Mouse (Mus musculus) hindbrain, postnatal 0 days (tissue): Measurements from ENCODE around the gene Cyth4. TPM values are rescaled to one million over a fixed set of nuclear protein-coding genes. Genes with fewer than 3 reads are reported as not detected.
A peak's percentile ranks its signal among the peaks of the same experiment; 100 is the strongest.

Experiments used
- ATAC-seq: fragments of 200-750 bp; cut with Nextera tagmentation; 2 replicates; pipeline ENCODE4 v1.8.0; 2017; ENCODE audit warnings: mild to moderate bottlenecking, moderate TSS enrichment, moderate library complexity
- DNase-seq: peaks from one replicate; pipeline ENCODE4 v3.0.0-alpha.2; 2015; ENCODE audit warnings: low spot score
- H3K27ac ChIP-seq: fragments of 300-500 bp; sonication (generic); 2 replicates; pipeline ENCODE4 v1.5.1; 2014; ENCODE audit warnings: mild to moderate bottlenecking
- H3K27me3 ChIP-seq: fragments of 300-500 bp; sonication (generic); 2 replicates; pipeline ENCODE4 v1.6.1; 2014; ENCODE audit warnings: low read length, mixed read lengths; ENCODE audit not compliant: insufficient read depth
- H3K36me3 ChIP-seq: fragments of 300-500 bp; sonication (generic); 2 replicates; pipeline ENCODE4 v1.6.1; 2014; ENCODE audit warnings: low read length, mixed read lengths; ENCODE audit not compliant: insufficient read depth
- H3K4me1 ChIP-seq: fragments of 300-500 bp; sonication (generic); 2 replicates; pipeline ENCODE4 v1.6.1; 2014; ENCODE audit warnings: antibody characterized with exemption, low read length, mixed read lengths; ENCODE audit not compliant: insufficient read depth
- H3K4me2 ChIP-seq: fragments of 300-500 bp; sonication (generic); 2 replicates; pipeline ENCODE4 v1.6.1; 2014; ENCODE audit warnings: low read depth, mild to moderate bottlenecking, low read length, moderate library complexity, mixed read lengths
- H3K4me3 ChIP-seq: fragments of 300-500 bp; sonication (generic); 2 replicates; pipeline ENCODE4 v1.5.1; 2014; ENCODE audit warnings: low read length
- H3K9ac ChIP-seq: fragments of 300-500 bp; sonication (generic); replicated peaks from 2 replicates; pipeline ENCODE4 v1.6.1; 2014; ENCODE audit warnings: mild to moderate bottlenecking, low read length, moderate library complexity, mixed read lengths
- H3K9me3 ChIP-seq: fragments of 300-500 bp; sonication (generic); 2 replicates; pipeline ENCODE4 v1.6.1; 2016; ENCODE audit warnings: low read length, mixed read lengths
- CTCF ChIP-seq: IDR thresholded peaks from 2 replicates; pipeline ENCODE4 v1.5.1; 2016; ENCODE audit warnings: antibody characterized with exemption, control low read depth, low read depth
- WGBS: fragments of 180-500 bp; shearing (Covaris S2); extraction: QIAGEN DNeasy Blood & Tissue Kit; methylation state at CpG from one replicate; pipeline ENCODE4 v1.1.7; 2014; 5-methylcytosine and 5-hydroxymethylcytosine counted together
- polyA plus RNA-seq: library from polyadenylated mRNA; unstranded; fragments of >200 nt; fragmentation: Nextera tagmentation; extraction: Ambion mirVana; gene quantifications from 2 replicates; pipeline ENCODE4 v1.2.1, GENCODE M21; 2015
- total RNA-seq: library from RNA; depleted of rRNA; stranded (reverse); fragments of >200 nt; gene quantifications from 2 replicates; pipeline ENCODE4 v1.2.3, GENCODE M21; 2014

The Cyth4 gene
- total and polyA plus RNA-seq, 2 experiments from 2014 or later = 5.7 to 6.8 TPM

DNA sequence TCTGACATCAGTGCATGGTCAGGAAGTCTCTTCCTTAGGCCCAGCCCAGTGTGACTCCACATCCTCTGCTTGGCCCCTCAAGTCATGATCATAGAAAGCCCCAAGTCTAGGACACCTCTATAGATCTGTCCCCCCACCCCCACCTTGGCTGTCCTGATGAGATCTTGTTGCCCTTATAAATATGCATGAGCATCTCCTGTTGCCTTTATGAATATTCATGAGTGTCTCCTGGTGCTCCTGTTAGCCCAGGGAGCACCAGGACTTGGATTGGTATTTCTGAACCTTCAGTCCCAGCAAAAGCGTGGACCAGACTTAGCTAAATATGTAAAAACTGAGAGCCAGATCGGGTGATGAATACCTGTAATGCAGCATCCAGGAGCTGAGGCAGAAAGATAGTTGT is 35.5 kb downstream of the Cyth4 start:
- ATAC-seq (no peak), DNase-seq (no peak)
- 51% methylated on average over 2 of the region's 2 CpGs for WGBS
- H3K36me3 ChIP-seq = no peaks in the 10 kb centered on the region
- no peak overlapping the region for H3K9ac ChIP-seq
- no peak overlapping the region for H3K27ac ChIP-seq
- no peak for TF ChIP-seq CTCF
- H3K9me3 ChIP-seq = no peaks in the 10 kb centered on the region
- H3K4me2 ChIP-seq = no peak overlapping the region
- no peak overlapping the region for H3K4me3 ChIP-seq
- peaks cover 28% of the 10 kb centered on the region; the same call in 1 of the 2 replicates for H3K4me1 ChIP-seq
- no peaks in the 10 kb centered on the region for H3K27me3 ChIP-seq

DNA sequence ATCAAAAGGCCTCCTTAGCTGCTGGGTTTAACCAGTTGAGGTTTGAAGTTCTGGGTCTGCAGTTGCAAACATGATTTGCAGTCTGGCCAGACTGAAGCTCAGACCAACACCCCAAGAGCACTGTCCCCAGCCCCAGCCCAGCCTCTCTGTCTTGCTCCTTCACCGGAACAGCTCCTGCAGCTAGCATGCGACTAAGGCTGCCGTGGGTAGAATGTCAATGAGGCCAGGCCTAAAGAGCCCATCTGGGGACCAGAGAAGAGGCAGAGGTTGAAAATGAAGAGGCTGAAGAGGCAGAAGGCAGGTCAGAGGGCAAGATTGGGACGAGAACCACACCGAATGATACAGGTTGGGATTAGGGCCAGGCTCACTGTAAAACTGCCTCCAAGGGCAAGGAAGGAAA is 36.6 kb downstream of the Cyth4 start:
- H3K36me3 ChIP-seq = no peaks in the 10 kb centered on the region
- TF ChIP-seq CTCF = no peak
- H3K9ac ChIP-seq = no peak overlapping the region
- H3K9me3 ChIP-seq = no peaks in the 10 kb centered on the region
- peak; percentile 22; the same call in 1 of the 2 replicates for ATAC-seq
- no peak overlapping the region for H3K4me2 ChIP-seq
- H3K27me3 ChIP-seq = no peaks in the 10 kb centered on the region
- 24% methylated on average over 5 of the region's 5 CpGs for WGBS
- DNase-seq = peak; percentile 68
- H3K4me1 ChIP-seq = peaks cover 29% of the 10 kb centered on the region; the same call in 1 of the 2 replicates
- no peak overlapping the region for H3K4me3 ChIP-seq
- peak overlapping the region; percentile 32; the same call in 1 of the 2 replicates for H3K27ac ChIP-seq

DNA sequence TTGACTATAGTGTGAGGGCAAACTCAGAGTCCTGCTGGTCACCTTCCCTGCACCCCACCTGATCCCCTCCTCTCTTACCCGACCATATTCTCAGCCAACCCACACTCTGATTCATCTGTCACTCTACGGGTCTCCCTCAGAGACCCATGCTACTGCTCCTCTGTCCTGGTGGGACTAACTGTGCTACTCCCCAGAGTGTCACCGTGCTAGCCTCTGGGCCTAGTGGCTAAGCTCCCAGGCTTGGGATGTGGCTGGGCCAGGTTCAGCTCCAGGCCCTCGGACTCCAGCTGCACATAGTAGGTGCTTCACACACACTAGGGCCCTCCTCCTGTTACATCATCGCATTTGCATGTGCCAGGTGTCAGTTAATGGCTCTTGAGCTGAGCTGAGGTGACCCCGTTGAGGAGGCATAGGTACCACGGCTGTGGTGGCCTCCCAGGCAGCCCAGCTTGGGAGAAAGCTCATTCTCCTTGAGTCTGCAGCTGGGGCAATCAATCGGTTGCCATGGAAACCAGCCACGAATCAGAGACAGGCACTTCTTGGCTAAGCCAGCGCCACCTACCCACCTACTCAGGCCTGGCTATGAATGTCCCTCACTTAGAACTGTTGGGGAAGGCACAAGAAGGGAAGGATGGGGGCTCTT is 37.4 kb downstream of the Cyth4 start:
- Histone ChIP-seq H3K27ac (peak overlapping the region; percentile 32; the same call in 1 of the 2 replicates), H3K4me2 (no peak overlapping the region), H3K4me3 (no peak overlapping the region), H3K9me3 (no peaks in the 10 kb centered on the region), H3K9ac (no peak overlapping the region), H3K27me3 (no peaks in the 10 kb centered on the region), H3K36me3 (no peaks in the 10 kb centered on the region), H3K4me1 (peaks cover 32% of the 10 kb centered on the region; the same call in 1 of the 2 replicates)
- WGBS = 25% methylated on average over 10 of the region's 10 CpGs
- DNase-seq = peak; percentile 93
- TF ChIP-seq CTCF = peak; percentile 49
- ATAC-seq = peak; percentile 71

DNA sequence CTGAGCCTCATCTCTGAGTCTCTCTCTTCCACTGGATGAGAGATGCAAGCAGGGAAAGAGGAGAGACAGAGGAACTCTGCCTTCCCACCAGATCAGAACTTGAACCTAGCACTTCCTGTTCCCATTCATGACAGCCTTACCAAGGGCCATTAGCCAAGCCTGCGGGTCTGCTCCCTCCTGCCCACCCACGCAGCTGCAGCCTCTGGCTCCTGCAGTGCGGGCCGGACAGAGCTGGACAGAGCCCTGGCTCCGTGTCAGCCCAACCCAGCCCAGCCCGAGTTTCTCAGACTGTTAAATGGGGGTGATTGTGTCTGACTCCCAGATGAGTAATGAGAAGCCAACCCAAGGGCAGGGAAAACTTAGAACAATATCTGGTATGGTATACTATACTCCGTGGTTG is 38.4 kb downstream of the Cyth4 start:
- DNase-seq (no peak), ATAC-seq (no peak)
- Histone ChIP-seq H3K9me3 (no peaks in the 10 kb centered on the region), H3K4me1 (peaks cover 32% of the 10 kb centered on the region; the same call in 1 of the 2 replicates), H3K27me3 (no peaks in the 10 kb centered on the region), H3K36me3 (no peaks in the 10 kb centered on the region), H3K9ac (no peak overlapping the region), H3K4me3 (no peak overlapping the region), H3K4me2 (no peak overlapping the region), H3K27ac (no peak overlapping the region; the same call in 1 of the 2 replicates)
- 33% methylated on average over 7 of the region's 7 CpGs for WGBS
- no peak for TF ChIP-seq CTCF

DNA sequence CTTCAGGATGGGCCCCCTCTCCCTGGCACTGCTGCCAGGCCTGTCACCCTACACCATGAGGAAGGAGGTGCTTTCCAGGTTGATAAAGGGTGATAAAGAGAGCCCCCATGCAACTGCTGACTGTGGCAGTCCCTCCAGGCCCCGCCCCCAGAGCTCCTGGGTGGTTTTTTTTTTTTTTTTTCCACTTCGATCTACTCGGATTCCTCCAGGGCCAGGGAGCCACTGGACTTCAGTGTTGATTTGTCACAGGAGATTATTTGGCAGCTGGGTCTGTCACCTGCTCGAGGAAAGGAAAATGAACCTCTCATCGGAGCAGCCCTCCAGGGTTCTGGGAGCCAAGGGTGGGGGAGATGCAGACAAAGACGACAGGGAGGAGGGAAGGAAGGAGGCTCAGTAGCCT is 46.8 kb downstream of the Cyth4 start:
- WGBS = 23% methylated on average over 6 of the region's 6 CpGs
- Histone ChIP-seq H3K27me3 (no peaks in the 10 kb centered on the region), H3K9me3 (no peaks in the 10 kb centered on the region), H3K4me3 (no peak overlapping the region), H3K27ac (no peak overlapping the region), H3K4me2 (no peak overlapping the region), H3K36me3 (no peaks in the 10 kb centered on the region), H3K4me1 (peaks cover 2% of the 10 kb centered on the region; the same call in 1 of the 2 replicates), H3K9ac (no peak overlapping the region)
- TF ChIP-seq CTCF = no peak
- ATAC-seq (no peak), DNase-seq (no peak)

DNA sequence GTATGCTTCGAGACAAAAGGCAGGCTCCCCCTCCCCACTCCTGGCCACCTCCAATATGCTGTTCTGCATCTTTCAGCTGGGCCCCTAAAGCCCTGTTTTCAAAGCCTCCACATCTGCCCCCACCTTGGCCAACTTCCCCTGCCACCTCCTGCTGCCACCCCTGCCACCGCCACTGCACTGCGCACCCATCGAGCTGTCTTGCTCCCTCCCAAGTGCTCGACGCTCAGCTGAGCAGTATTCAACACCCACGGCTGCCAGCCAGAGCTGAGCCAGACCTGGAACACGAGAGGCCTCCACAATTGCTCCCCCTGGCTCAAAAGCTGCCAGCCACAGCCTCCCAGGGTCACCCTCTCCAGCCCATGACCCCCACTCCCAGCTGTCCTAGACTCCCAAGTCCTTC is 47.8 kb downstream of the Cyth4 start:
- no peak; the same call in none of the 2 replicates for ATAC-seq
- Histone ChIP-seq H3K4me2 (no peak overlapping the region), H3K36me3 (no peaks in the 10 kb centered on the region), H3K27me3 (no peaks in the 10 kb centered on the region), H3K4me3 (no peak overlapping the region), H3K9me3 (no peaks in the 10 kb centered on the region), H3K9ac (no peak overlapping the region), H3K4me1 (no peaks in the 10 kb centered on the region), H3K27ac (no peak overlapping the region)
- WGBS = 39% methylated on average over 8 of the region's 8 CpGs
- TF ChIP-seq CTCF = no peak
- DNase-seq = no peak

DNA sequence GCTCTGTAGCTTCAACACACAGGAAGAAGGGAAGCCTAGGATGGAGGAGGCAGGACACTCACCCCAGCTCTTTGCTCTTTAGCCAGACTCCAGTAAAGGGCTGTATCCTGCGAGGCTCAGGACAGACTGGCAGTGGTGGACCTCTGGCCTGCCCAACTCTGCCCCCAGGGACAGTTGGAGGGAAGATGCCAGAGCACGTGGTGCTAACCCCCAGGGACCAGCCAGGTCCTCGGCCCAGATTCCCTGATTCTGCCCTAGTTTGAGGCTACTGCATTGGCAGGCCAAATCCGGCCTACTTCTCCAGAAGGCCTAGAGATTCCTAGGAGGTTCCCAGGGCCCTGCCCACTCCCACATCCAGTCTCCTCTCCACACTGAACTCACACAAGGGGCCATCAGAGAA is 50.9 kb downstream of the Cyth4 start:
- DNase-seq = no peak
- H3K9me3 ChIP-seq = no peaks in the 10 kb centered on the region
- no peak for ATAC-seq
- no peak overlapping the region for H3K4me3 ChIP-seq
- H3K36me3 ChIP-seq = no peaks in the 10 kb centered on the region
- no peaks in the 10 kb centered on the region for H3K4me1 ChIP-seq
- H3K4me2 ChIP-seq = no peak overlapping the region
- no peak overlapping the region for H3K9ac ChIP-seq
- no peaks in the 10 kb centered on the region for H3K27me3 ChIP-seq
- H3K27ac ChIP-seq = no peak overlapping the region
- WGBS = 80% methylated on average over 4 of the region's 4 CpGs
- TF ChIP-seq CTCF = no peak
